Mouse (Mus musculus) cerebellum, adult 2 months (tissue): Measurements from ENCODE around the gene App.

Source experiments
- CTCF ChIP-seq: fragments of 200-500 bp; IDR thresholded peaks from 2 replicates; pipeline ENCODE4 v1.5.1; 2011; ENCODE audit warnings: low read depth, mild to moderate bottlenecking, control low read depth, low read length, moderate library complexity, borderline replicate concordance; ENCODE audit not compliant: insufficient read depth
- POLR2A ChIP-seq: fragments of 200-500 bp; IDR thresholded peaks from 2 replicates; pipeline ENCODE4 v1.6.1; 2011; ENCODE audit warnings: low read length, control low read depth, borderline replicate concordance; ENCODE audit not compliant: insufficient read depth

DNA sequence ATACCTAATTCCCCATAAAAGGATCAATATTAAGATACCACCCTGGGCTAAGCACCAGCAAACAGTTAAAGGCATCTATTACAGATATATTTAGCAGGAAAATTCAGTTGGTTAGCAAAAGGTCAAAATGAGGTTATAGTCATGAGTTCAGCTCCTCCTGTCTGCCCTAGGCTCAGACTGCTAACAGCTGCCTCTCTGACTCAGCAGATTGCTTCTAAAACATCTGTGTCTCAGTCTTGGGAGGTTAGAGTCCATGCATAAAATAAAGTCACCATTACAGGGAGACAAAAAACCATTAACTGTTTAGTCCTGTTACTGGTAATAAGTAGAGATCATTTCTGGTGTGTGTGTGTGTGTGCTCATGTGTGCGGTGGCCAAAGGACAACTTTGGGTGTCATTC is 58.8 kb downstream of the App start:
- TF ChIP-seq CTCF (no peak), POLR2A (no peak)
